Mouse (Mus musculus) limb, embryonic 13.5 days (tissue): ENCODE measurements around the gene Gm13889. TPM values are rescaled to one million over a fixed set of nuclear protein-coding genes. Genes with fewer than 3 reads are reported as not detected.

Experiments used
- ATAC-seq: fragments of 200-750 bp; cut with Nextera tagmentation; 2 replicates; pipeline ENCODE4 v1.8.0; 2017; ENCODE audit warnings: low read depth, moderate number of reproducible peaks, moderate TSS enrichment; ENCODE audit not compliant: low FRiP score
- H3K27ac ChIP-seq: fragments of 300-500 bp; sonication (generic); 2 replicates; pipeline ENCODE4 v1.5.1; 2015; ENCODE audit warnings: inconsistent platforms, mild to moderate bottlenecking, moderate library complexity
- H3K27me3 ChIP-seq: fragments of 300-500 bp; sonication (generic); 2 replicates; pipeline ENCODE4 v1.6.1; 2015; ENCODE audit warnings: mild to moderate bottlenecking, inconsistent platforms
- H3K36me3 ChIP-seq: fragments of 300-500 bp; sonication (generic); 2 replicates; pipeline ENCODE4 v1.6.1; 2015; ENCODE audit warnings: inconsistent platforms, mild to moderate bottlenecking, moderate library complexity
- H3K4me1 ChIP-seq: fragments of 300-500 bp; sonication (generic); 2 replicates; pipeline ENCODE4 v1.6.1; 2015; ENCODE audit warnings: inconsistent platforms
- H3K4me2 ChIP-seq: fragments of 300-500 bp; sonication (generic); replicated peaks from 2 replicates; pipeline ENCODE4 v1.6.1; 2015; ENCODE audit warnings: inconsistent platforms, mild to moderate bottlenecking, moderate library complexity
- H3K4me3 ChIP-seq: fragments of 300-500 bp; sonication (generic); 2 replicates; pipeline ENCODE4 v1.5.1; 2015; ENCODE audit warnings: moderate library complexity, mild to moderate bottlenecking, inconsistent platforms
- H3K9ac ChIP-seq: fragments of 300-500 bp; sonication (generic); 2 replicates; pipeline ENCODE4 v1.6.1; 2015; ENCODE audit warnings: mild to moderate bottlenecking, inconsistent platforms
- H3K9me3 ChIP-seq: fragments of 300-500 bp; sonication (generic); 2 replicates; pipeline ENCODE4 v1.6.1; 2016; ENCODE audit warnings: inconsistent platforms
- WGBS: fragments of 180-500 bp; shearing (Covaris S2); methylation state at CpG from one replicate; pipeline ENCODE4 v1.1.7; 2015; 5-methylcytosine and 5-hydroxymethylcytosine counted together
- polyA plus RNA-seq: library from polyadenylated mRNA; unstranded; fragments of >200 nt; fragmentation: Nextera tagmentation; extraction: Ambion mirVana; gene quantifications from 2 replicates; pipeline ENCODE4 v1.2.1, GENCODE M21; 2015

Gm13889 gene
- polyA plus RNA-seq, 1 experiment from 2014 or later: 1.1 TPM

DNA sequence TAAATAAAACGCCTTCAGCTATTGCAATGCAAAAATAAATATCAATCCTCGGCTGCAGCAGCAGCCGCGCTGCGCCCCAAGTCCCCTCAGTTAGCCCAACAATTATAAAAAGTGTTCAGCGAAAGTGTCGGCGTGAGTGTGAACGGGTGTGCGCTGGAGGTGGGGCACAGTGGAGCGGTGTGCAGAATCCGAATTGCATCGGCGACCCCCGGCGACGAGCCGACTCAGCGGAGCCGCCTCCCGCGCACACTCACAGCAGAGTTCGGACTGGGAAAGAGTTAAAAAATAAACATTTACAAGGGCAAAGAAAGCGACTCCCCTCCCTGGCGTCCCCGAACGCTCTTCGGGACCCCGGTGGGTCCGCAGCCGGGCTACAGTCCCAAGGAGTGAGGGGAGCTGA, 1.1 kb downstream of the Gm13889 start:
- Histone ChIP-seq H3K4me2 (peak overlapping the region; percentile 98), H3K36me3 (no peaks in the 10 kb centered on the region), H3K9ac (peak overlapping the region; percentile 69), H3K9me3 (no peaks in the 10 kb centered on the region), H3K4me3 (peak overlapping the region; percentile 63), H3K27ac (no peak overlapping the region), H3K4me1 (peaks cover 19% of the 10 kb centered on the region), H3K27me3 (peaks cover 92% of the 10 kb centered on the region)
- 0 out of 2 replicates have a peak, but pooled peaks have one; percentile 5 for ATAC-seq
- under 1% methylated on average over 31 of the region's 31 CpGs for WGBS

DNA sequence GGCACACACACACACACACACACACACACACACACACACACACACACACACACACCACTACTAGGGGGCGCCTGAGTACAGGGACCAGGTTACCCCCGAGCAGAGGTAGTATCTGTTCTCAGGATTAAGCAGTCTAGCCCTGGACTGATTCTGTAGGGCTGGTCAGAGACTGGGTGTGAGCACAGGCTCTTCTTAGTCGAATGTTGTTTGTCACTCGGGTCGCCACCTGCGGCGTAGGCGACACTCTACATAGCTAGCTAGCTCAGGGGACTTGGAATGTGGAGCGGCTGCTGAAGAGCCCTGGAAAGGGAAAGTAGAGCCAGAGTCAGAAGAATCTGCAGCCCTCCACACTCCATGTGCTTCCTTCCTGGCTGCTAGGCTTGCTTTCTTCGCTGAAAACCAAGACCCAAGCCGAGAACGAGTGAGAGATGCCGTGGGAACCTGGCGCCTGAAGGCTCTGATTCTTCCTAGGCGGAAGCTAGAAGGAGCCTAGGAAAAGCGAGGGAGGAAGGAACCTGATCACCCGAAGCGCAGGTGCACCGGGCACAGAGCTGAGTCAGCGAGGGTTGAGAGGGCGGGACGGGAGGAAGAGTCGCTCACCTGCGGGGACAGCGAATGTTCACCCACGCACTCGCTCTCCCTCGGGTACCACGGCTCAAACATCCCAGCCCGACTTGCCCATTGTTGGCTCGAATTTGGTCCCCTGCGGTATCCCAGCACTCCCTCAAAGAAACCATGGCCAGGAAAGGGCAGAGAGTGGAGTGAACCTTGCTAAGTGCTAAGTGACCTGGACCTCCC, 2.0 kb downstream of the Gm13889 start:
- ATAC-seq: no peak
- H3K27me3 ChIP-seq: peaks cover 88% of the 10 kb centered on the region
- no peaks in the 10 kb centered on the region for H3K36me3 ChIP-seq
- peak overlapping the region; percentile 63 for H3K4me3 ChIP-seq
- H3K9me3 ChIP-seq: no peaks in the 10 kb centered on the region
- 2% methylated on average over 32 of the region's 32 CpGs for WGBS
- H3K4me2 ChIP-seq: peak overlapping the region; percentile 98
- peaks cover 19% of the 10 kb centered on the region for H3K4me1 ChIP-seq
- H3K9ac ChIP-seq: no peak overlapping the region
- no peak overlapping the region for H3K27ac ChIP-seq

DNA sequence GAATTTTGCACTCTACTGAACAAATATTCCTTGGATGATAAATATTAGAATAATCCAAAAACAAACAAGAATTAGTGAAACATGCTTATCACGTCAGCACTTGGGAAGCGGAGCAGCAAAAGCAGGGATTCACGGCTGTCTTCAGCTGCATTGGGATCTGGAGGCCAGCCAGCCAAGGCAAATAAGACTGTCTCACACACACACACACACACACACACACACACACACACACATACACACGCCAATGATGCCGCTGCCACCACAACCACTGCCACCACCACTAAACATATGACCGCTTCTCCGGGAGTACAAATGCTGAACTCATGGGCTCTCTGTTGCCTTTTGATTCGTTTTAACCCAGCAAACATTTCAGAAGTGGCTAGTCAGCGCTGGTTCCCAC, 3.3 kb downstream of the Gm13889 start:
- no peak overlapping the region for H3K27ac ChIP-seq
- peaks cover 76% of the 10 kb centered on the region for H3K27me3 ChIP-seq
- no peaks in the 10 kb centered on the region for H3K36me3 ChIP-seq
- peaks cover 19% of the 10 kb centered on the region for H3K4me1 ChIP-seq
- peaks cover 4% of the 10 kb centered on the region; the same call in 1 of the 2 replicates for H3K9me3 ChIP-seq
- H3K4me3 ChIP-seq: no peak overlapping the region
- ATAC-seq: no peak
- H3K4me2 ChIP-seq: no peak overlapping the region
- 83% methylated on average over 9 of the region's 9 CpGs for WGBS
- no peak overlapping the region for H3K9ac ChIP-seq

DNA sequence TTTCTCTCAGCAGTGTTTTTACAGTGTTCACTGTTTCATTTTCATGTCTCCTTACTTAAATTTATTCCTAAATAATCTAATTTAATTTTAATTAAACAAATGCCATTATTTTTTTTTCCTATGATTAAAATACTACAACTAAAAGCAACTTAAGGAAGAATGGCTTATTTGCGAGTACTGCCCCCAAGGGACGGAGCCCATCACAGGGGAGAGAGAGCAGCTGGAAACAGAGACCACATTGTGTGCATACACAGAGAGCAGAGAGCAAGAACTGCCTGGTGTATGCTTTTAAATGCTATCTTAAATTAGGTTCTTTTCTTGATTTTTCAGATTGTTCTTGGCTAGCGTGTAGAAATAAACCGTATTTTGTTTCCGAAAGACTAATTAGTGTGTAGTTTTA, 10.0 kb downstream of the Gm13889 start:
- ATAC-seq: no peak
- Histone ChIP-seq H3K36me3 (no peaks in the 10 kb centered on the region), H3K27ac (no peak overlapping the region), H3K9ac (no peak overlapping the region), H3K27me3 (peaks cover 8% of the 10 kb centered on the region), H3K9me3 (peaks cover 13% of the 10 kb centered on the region; the same call in 1 of the 2 replicates), H3K4me3 (no peak overlapping the region), H3K4me2 (no peak overlapping the region), H3K4me1 (no peaks in the 10 kb centered on the region)
- 57% methylated on average over 5 of the region's 5 CpGs for WGBS

DNA sequence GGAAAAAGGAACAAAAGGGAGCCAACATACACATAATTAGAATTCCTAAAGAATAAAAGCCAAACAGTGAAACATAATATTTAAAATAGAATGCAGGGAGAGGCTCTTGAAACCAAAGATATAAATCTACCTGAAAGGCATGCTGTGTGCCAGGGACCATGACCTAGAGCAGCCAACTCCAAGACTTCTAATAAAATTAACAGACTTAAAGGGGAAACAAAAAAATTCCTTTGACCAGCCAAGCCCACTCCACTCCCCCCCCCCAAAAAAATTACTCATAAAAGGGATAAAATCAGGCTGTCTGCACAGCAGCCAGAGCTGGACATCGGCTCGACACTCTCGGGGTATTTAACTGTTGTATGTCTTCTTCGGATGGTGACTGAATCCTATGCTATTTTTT, 12.1 kb downstream of the Gm13889 start:
- 91% methylated on average over 4 of the region's 4 CpGs for WGBS
- Histone ChIP-seq H3K4me3 (no peak overlapping the region), H3K27me3 (no peaks in the 10 kb centered on the region; the same call in 1 of the 2 replicates), H3K27ac (no peak overlapping the region), H3K4me2 (no peak overlapping the region), H3K36me3 (no peaks in the 10 kb centered on the region), H3K9ac (no peak overlapping the region), H3K9me3 (peaks cover 13% of the 10 kb centered on the region; the same call in 1 of the 2 replicates), H3K4me1 (peaks cover 4% of the 10 kb centered on the region; the same call in 1 of the 2 replicates)
- ATAC-seq: no peak

DNA sequence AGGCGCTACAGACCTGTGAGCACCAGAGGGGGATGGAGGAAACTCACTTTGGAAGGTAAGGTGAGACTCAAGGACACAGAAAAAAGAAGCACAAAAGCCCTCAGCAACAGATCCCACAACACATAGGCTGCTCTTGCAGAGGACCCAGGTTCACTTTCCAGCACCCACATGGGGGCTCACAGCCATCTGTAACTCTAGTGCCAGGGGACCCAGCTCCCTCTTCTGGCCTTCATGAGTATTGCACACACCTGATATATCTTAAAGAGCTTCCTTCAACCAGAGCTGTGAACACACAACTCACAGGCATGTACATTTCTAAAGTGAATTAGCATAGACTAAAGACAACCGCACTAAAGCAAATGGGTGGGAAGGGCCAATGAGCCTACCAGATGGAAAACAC, 12.9 kb downstream of the Gm13889 start:
- 82% methylated on average over 2 of the region's 2 CpGs for WGBS
- H3K4me2 ChIP-seq: no peak overlapping the region
- H3K9me3 ChIP-seq: peaks cover 11% of the 10 kb centered on the region; the same call in 1 of the 2 replicates
- no peak overlapping the region for H3K4me3 ChIP-seq
- no peak for ATAC-seq
- H3K36me3 ChIP-seq: no peaks in the 10 kb centered on the region
- H3K27ac ChIP-seq: no peak overlapping the region
- no peak overlapping the region for H3K9ac ChIP-seq
- H3K27me3 ChIP-seq: no peaks in the 10 kb centered on the region; the same call in 1 of the 2 replicates
- peaks cover 4% of the 10 kb centered on the region; the same call in 1 of the 2 replicates for H3K4me1 ChIP-seq

DNA sequence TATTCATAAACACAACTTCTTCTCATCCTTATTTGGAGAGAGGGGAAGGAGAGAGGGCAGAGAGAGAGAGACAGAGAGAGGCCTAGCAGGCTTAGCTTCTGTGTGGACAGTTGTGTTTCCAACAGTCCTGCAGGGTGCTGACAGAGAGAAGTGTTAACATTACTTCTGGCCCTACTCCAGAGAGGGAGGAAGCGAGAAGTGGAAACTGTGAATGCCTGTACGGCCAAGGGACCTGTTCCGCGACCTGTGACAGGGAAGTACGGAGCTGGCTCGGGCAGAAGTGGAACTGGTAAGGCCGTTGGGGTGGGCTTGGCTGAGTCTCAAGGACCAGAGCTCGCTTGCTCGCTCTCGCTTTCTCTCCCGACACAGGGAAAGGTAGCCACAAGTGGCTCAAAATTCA, 15.3 kb downstream of the Gm13889 start:
- H3K4me1 ChIP-seq: peaks cover 4% of the 10 kb centered on the region; the same call in 1 of the 2 replicates
- H3K4me2 ChIP-seq: no peak overlapping the region
- no peak overlapping the region for H3K27ac ChIP-seq
- 0 out of 2 replicates have a peak, but pooled peaks cover 8% of the 10 kb centered on the region for H3K9me3 ChIP-seq
- 81% methylated on average over 11 of the region's 11 CpGs for WGBS
- no peak overlapping the region for H3K9ac ChIP-seq
- no peaks in the 10 kb centered on the region for H3K36me3 ChIP-seq
- H3K27me3 ChIP-seq: peaks cover 3% of the 10 kb centered on the region; the same call in 1 of the 2 replicates
- ATAC-seq: no peak
- no peak overlapping the region for H3K4me3 ChIP-seq

DNA sequence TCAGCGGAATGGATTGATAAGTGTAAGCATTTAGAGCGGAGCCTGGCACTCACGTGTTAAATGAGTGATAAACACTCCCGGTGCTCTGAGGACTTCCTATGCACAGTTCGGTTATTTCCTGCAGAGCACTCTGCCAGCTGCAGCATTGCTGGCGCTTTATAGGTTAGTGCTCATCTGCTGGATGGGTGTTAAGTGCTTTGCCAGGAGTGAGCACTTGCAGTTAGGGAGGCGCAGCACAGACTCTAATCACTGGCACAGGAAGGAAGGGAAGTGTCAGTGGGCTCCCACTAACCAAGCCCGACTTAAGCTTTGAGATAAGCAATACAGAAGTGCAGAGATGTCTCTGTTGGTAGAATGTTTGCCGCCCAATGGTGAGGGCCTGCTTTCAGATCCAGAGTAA, 18.5 kb downstream of the Gm13889 start:
- no peak overlapping the region for H3K27ac ChIP-seq
- no peak overlapping the region for H3K9ac ChIP-seq
- no peaks in the 10 kb centered on the region for H3K36me3 ChIP-seq
- H3K4me3 ChIP-seq: no peak overlapping the region
- 54% methylated on average over 9 of the region's 9 CpGs for WGBS
- no peak for ATAC-seq
- no peak overlapping the region for H3K4me2 ChIP-seq
- H3K9me3 ChIP-seq: 0 out of 2 replicates have a peak, but pooled peaks cover 2% of the 10 kb centered on the region
- peaks cover 3% of the 10 kb centered on the region; the same call in 1 of the 2 replicates for H3K27me3 ChIP-seq
- peaks cover 4% of the 10 kb centered on the region; the same call in 1 of the 2 replicates for H3K4me1 ChIP-seq

DNA sequence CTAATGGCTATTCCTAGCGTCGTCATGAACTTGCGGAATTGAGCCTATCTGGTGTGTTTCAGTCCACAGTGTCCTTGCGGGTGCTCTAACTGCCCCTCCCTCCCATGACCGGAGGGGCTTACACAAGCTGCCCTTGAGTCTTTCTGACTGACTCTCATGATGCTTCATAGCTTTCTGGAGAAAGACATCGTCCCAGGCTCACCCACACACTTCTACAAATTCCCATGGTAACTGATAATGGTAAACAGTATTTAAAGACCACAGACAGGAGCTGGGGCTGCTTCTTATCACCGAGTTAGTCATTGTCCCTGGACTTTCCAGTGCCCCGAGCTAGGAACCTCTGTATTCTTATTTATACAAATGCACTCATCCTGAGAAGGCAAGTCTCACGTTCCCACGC, 28.1 kb downstream of the Gm13889 start:
- 88% methylated on average over 10 of the region's 10 CpGs for WGBS
- no peaks in the 10 kb centered on the region for H3K36me3 ChIP-seq
- no peak for ATAC-seq
- no peak overlapping the region for H3K27ac ChIP-seq
- no peak overlapping the region for H3K9ac ChIP-seq
- no peaks in the 10 kb centered on the region for H3K9me3 ChIP-seq
- peaks cover 7% of the 10 kb centered on the region for H3K27me3 ChIP-seq
- no peak overlapping the region for H3K4me2 ChIP-seq
- no peaks in the 10 kb centered on the region for H3K4me1 ChIP-seq
- H3K4me3 ChIP-seq: no peak overlapping the region

DNA sequence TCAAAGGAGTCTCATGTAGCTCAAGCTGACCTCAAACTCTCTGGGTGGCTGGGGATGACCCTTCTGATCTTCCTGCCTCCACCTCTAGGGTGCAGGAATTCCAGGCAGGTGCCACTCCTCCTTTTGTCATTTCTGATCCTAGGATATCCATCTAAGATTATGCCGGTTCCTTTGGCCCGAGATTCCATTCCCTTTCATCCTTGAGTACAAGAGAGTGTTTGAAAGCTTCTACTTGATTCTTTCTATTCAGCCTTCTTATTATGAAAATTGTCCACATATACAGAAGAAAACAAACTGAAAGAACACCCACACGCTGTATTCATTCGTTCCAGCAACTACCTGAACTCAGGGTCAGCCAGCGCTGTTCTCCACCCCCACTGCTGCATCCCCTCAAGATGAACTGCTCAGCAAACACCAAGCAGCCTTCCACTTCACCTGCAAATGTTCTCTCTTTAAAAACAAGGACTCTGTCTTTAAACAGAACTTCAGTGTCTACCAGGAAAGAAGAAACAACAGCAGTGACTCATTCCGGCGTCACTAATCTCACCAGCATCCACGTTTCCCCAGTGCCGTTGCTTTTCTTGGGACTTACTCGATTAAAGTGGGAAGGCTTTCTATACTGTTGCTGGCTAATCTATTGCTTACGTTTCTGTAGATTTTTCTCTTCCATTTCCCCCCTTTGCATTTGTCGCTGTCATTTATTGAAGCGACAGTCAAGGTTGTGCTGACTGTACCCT, 29.1 kb downstream of the Gm13889 start:
- H3K9ac ChIP-seq: no peak overlapping the region
- H3K27ac ChIP-seq: no peak overlapping the region
- H3K4me1 ChIP-seq: no peaks in the 10 kb centered on the region
- H3K36me3 ChIP-seq: no peaks in the 10 kb centered on the region
- H3K27me3 ChIP-seq: peaks cover 7% of the 10 kb centered on the region
- ATAC-seq: no peak
- 78% methylated on average over 13 of the region's 13 CpGs for WGBS
- no peak overlapping the region for H3K4me2 ChIP-seq
- H3K4me3 ChIP-seq: no peak overlapping the region
- H3K9me3 ChIP-seq: no peaks in the 10 kb centered on the region

DNA sequence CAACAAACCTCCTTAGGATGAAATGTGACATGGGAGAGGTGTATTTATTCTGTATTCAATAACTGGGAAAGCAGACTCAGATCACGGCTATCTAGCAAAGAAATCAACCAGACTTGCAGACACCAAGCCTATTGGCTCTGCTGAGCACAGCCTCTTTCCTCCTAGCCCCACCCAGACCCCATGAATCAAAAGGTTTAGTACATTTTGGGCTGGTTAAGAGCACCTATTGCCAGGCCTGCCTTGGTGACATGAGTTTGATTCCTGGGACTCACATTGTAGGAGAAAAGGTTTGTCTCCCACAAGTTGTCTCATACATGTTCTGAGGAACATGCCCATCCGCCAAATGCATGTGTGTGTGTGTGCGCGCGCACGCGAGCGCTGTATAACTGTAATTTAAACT, 30.9 kb downstream of the Gm13889 start:
- Histone ChIP-seq H3K4me3 (no peak overlapping the region), H3K27ac (no peak overlapping the region), H3K9me3 (no peaks in the 10 kb centered on the region), H3K9ac (no peak overlapping the region), H3K4me1 (no peaks in the 10 kb centered on the region), H3K36me3 (no peaks in the 10 kb centered on the region), H3K4me2 (no peak overlapping the region), H3K27me3 (peaks cover 3% of the 10 kb centered on the region; the same call in 1 of the 2 replicates)
- WGBS: 95% methylated on average over 8 of the region's 8 CpGs
- ATAC-seq: no peak

DNA sequence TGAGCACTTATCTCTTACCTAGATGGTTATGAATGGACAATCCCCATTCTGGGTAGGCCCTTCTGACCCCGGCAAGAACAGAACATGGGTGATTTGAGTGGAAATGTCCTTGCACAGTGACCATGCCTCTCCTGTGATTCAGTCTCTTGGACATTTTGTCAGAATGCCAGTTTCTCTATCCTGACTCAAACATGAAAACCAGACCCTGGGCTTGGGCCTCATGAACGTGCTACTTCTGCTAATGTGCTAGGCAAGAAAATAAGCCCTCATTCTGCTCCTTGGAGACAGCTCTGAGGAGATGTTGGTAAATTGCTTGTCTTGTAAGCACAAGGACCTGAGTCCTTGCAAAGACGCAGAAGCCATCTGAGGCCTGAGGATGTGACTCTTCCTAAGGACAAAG, 37.9 kb downstream of the Gm13889 start:
- ATAC-seq: no peak
- Histone ChIP-seq H3K9ac (no peak overlapping the region), H3K27me3 (no peaks in the 10 kb centered on the region), H3K4me1 (no peaks in the 10 kb centered on the region), H3K4me3 (no peak overlapping the region), H3K9me3 (no peaks in the 10 kb centered on the region), H3K27ac (no peak overlapping the region), H3K4me2 (no peak overlapping the region), H3K36me3 (no peaks in the 10 kb centered on the region)
- WGBS: 75% methylated on average over 3 of the region's 3 CpGs
